Mouse (Mus musculus) midbrain, embryonic 11.5 days (tissue): ENCODE measurements around the gene Cep19. TPM values are rescaled to one million over a fixed set of nuclear protein-coding genes. Genes with fewer than 3 reads are reported as not detected.
"Not testable (repeated sequence)": the region's sequence is repeated elsewhere in the genome, so short reads cannot be mapped to it uniquely, and the experiment has no call there.

Experiments used
- ATAC-seq: fragments of 200-750 bp; cut with Nextera tagmentation; 2 replicates; pipeline ENCODE4 v1.8.0; 2017; ENCODE audit warnings: moderate TSS enrichment, moderate library complexity; ENCODE audit not compliant: low FRiP score
- DNase-seq: peaks from one replicate; pipeline ENCODE4 v3.0.0; 2015; ENCODE audit warnings: low spot score; ENCODE audit errors: missing footprints
- H3K27ac ChIP-seq: fragments of 300-500 bp; sonication (generic); 2 replicates; pipeline ENCODE4 v1.5.1; 2014; ENCODE audit warnings: low read depth, low read length
- H3K27me3 ChIP-seq: fragments of 300-500 bp; sonication (generic); 2 replicates; pipeline ENCODE4 v1.6.1; 2014; ENCODE audit warnings: mild to moderate bottlenecking, low read length, moderate library complexity, mixed read lengths; ENCODE audit not compliant: control insufficient read depth, insufficient read depth
- H3K36me3 ChIP-seq: fragments of 300-500 bp; sonication (generic); 2 replicates; pipeline ENCODE4 v1.6.1; 2014; ENCODE audit warnings: mild to moderate bottlenecking, low read length, moderate library complexity, mixed read lengths; ENCODE audit not compliant: control insufficient read depth, insufficient read depth
- H3K4me1 ChIP-seq: fragments of 300-500 bp; sonication (generic); 2 replicates; pipeline ENCODE4 v1.6.1; 2014; ENCODE audit warnings: low read length; ENCODE audit not compliant: control insufficient read depth, insufficient read depth
- H3K4me2 ChIP-seq: fragments of 300-500 bp; sonication (generic); 2 replicates; pipeline ENCODE4 v1.6.1; 2014; ENCODE audit warnings: mild to moderate bottlenecking, moderate library complexity
- H3K4me3 ChIP-seq: fragments of 300-500 bp; sonication (generic); 2 replicates; pipeline ENCODE4 v1.5.1; 2014; ENCODE audit warnings: low read depth, low read length
- H3K9ac ChIP-seq: fragments of 300-500 bp; sonication (generic); 2 replicates; pipeline ENCODE4 v1.6.1; 2014; ENCODE audit warnings: low read length
- H3K9me3 ChIP-seq: fragments of 300-500 bp; sonication (generic); 2 replicates; pipeline ENCODE4 v1.6.1; 2016; ENCODE audit warnings: low read length; ENCODE audit not compliant: control insufficient read depth
- WGBS: fragments of 180-500 bp; shearing (Covaris S2); extraction: QIAGEN DNeasy Blood & Tissue Kit; methylation state at CpG from one replicate; pipeline ENCODE4 v1.1.7; 2014; 5-methylcytosine and 5-hydroxymethylcytosine counted together
- polyA plus RNA-seq: library from polyadenylated mRNA; unstranded; fragments of >200 nt; fragmentation: Nextera tagmentation; extraction: Ambion mirVana; gene quantifications from 2 replicates; pipeline ENCODE4 v1.2.1, GENCODE M21; 2014

Gene Cep19
- 51.7 and 56.5 TPM in 2 replicates for polyA plus RNA-seq

DNA sequence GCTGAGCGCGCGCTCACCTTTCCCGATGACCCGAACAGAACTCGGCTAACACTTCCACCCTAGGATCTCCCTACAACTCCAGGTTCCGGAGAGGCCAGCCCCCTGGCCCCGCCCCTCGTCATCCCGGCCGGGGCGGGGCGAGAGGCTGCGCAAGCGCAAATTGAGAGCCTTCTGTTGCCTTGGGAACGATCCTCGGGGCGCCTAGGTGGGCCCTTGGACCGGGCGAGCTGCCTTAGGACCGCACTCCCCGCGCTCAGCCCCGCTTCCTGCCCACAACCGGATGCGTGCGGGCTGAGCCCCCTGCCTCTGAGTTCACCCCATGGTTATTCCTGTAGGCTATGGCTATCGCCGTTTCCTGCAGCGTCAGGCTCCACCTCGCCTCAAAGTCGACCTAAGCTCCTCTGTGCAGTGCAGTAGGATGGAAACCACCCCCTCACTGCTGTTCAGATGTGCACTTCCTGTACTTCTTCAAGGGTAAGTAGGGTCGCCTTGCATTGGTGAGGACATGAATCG is at the start of gene Cep19, which contains the start of gene Pigx:
TSS of gene Cep19 (plus strand) at position 163 of the 513 bp plus-strand sequence.
TSS of gene Pigx (minus strand) at position 103 of the 513 bp plus-strand sequence.
- Histone ChIP-seq H3K9ac (peak within 1 kb of the TSS; percentile 94), H3K36me3 (peaks cover 7% of the 10 kb centered on the region), H3K4me3 (peak within 1 kb of the TSS; percentile 89), H3K9me3 (no peaks in the 10 kb centered on the region), H3K4me1 (peaks cover 10% of the 10 kb centered on the region; the same call in 1 of the 2 replicates), H3K4me2 (peak within 1 kb of the TSS; percentile 80), H3K27ac (peak within 1 kb of the TSS; percentile 63), H3K27me3 (no peaks in the 10 kb centered on the region)
- under 1% methylated on average over 34 of the region's 34 CpGs for WGBS
- ATAC-seq = peak; percentile 99
- peak; percentile 100 for DNase-seq

DNA sequence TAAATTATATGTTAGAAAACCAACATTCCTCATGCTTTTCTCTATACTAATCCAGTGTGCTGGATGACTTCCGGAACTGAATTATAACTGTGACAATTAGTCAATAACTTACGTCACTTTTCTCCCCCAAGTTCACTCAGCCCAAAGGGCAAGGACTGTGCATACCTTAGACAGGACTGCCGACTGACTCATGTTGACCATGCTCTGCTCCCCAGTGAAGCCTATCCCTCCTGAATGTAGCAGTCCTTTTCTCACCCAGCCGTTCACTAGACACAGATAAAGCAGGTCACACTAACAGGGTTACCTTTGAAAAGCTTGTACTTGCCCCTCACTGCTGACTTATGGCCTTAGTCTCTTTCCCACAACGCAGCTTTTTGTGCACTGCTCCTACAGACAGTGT is 40.8 kb upstream of the Cep19 start:
- Histone ChIP-seq H3K4me1 (no peaks in the 10 kb centered on the region), H3K36me3 (no peaks in the 10 kb centered on the region), H3K4me2 (no peak overlapping the region), H3K27ac (no peak overlapping the region), H3K9me3 (no peaks in the 10 kb centered on the region), H3K4me3 (no peak overlapping the region), H3K27me3 (no peaks in the 10 kb centered on the region), H3K9ac (no peak overlapping the region)
- ATAC-seq (no peak), DNase-seq (no peak)
- WGBS = 89% methylated on average over 5 of the region's 5 CpGs

GRCm38 (mm10) chr16:32059840-32060523 is 39.6 kb upstream of the Cep19 start:
- 90% methylated on average over 6 of the region's 6 CpGs for WGBS
- Histone ChIP-seq H3K27ac (no peak overlapping the region), H3K4me2 (no peak overlapping the region), H3K9me3 (no peaks in the 10 kb centered on the region), H3K9ac (no peak overlapping the region), H3K36me3 (no peaks in the 10 kb centered on the region), H3K4me3 (no peak overlapping the region), H3K4me1 (no peaks in the 10 kb centered on the region), H3K27me3 (no peaks in the 10 kb centered on the region)
- no peak for ATAC-seq
- DNase-seq = no peak

DNA sequence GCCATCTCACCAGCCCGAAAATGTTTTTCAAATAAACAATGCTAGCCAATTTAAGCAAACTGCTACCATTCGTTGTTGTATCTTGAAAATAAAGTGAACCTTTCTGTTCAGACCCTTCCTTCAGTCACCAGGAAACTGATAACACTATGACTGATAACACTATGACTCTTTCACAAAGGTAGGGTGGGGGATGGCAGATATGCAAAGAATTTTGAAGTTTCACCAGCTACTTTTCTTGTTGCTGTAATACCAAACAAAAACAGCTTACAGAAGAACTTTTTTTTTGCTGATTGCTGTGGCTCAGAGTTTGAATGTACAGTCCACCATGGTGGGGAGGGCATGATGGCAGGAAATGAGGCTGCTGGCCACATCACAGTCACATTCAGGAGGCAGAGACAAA is 37.4 kb upstream of the Cep19 start:
- Histone ChIP-seq H3K36me3 (no peaks in the 10 kb centered on the region), H3K4me3 (no peak overlapping the region), H3K4me2 (no peak overlapping the region), H3K4me1 (no peaks in the 10 kb centered on the region), H3K9me3 (no peaks in the 10 kb centered on the region), H3K9ac (no peak overlapping the region), H3K27ac (no peak overlapping the region), H3K27me3 (no peaks in the 10 kb centered on the region)
- WGBS = 84% methylated on average over 2 of the region's 2 CpGs
- no peak for ATAC-seq
- DNase-seq = no peak

DNA sequence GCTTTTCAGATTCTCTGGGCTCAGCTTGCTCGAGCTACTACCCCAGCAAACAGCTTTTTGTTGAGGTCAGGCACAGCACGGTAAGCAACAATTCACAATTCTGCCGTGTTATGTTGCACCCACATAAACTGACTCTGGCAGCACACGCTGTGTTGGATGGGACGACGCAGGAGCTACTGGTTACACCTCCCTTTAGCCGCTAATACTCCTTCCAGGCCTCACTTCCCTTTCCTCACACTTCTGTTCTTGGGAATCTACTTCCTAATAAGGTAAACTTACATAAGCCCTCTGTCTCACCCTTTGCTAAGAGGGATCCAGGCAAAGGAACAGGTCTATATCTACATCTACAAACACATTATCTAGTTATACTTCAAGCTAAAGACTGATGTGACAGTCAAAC is 35.7 kb upstream of the Cep19 start:
- Histone ChIP-seq H3K27ac (no peak overlapping the region), H3K4me2 (no peak overlapping the region), H3K9ac (no peak overlapping the region), H3K4me1 (no peaks in the 10 kb centered on the region), H3K4me3 (no peak overlapping the region), H3K36me3 (no peaks in the 10 kb centered on the region), H3K9me3 (no peaks in the 10 kb centered on the region), H3K27me3 (no peaks in the 10 kb centered on the region)
- no peak for DNase-seq
- no peak for ATAC-seq
- WGBS = 89% methylated on average over 7 of the region's 7 CpGs

- 100% methylated on average over 1 of the region's 1 CpGs for WGBS
- DNase-seq (no peak), ATAC-seq (no peak)
Measured at GRCm38 (mm10) chr16:32066899-32067298, 32.7 kb upstream of the Cep19 start.

DNA sequence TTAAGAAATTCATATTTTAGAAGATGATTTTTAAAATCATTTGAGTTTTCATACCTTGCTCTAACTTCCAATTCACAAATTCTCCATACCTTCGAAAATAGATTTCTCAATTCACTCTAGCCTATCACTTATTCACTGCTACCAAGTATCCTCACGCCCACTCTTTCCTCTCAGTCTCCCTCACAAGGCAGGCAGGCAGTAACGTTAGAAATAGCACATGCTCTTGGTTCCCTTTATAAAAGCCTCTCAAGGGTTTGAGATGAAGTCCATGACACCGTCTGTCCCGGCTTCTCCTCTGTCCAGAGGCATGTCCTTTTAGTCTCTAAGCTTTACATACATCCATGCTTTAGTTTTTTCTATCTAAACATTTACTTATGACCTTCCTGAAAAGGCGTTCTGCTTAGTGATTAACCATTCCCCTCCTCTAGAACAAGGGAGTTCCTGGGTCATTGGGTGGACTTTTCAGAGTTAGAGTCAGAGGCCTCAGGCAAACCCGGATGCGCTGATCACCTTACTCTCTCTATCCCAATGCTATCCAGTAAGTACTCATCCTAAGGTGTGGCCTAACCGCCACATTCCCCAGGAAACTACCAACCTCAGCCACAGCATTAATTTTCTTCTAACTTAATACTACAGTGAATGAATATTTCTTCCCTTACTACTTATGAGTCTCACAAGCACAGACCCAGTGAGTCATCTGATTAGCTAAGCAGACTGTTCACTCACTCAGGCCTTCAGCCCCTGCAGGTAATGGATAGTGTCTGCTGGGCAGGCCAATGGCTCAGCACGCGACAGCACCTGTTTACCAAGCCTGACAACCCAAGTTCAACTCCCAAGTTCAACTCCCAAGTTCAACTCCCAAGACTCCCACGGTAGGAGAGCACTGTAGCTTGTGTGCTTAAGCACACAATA is 31.0 kb upstream of the Cep19 start:
- Histone ChIP-seq H3K4me1 (no peaks in the 10 kb centered on the region), H3K27ac (no peak overlapping the region), H3K36me3 (no peaks in the 10 kb centered on the region), H3K4me2 (no peak overlapping the region), H3K4me3 (no peak overlapping the region), H3K27me3 (no peaks in the 10 kb centered on the region), H3K9me3 (no peaks in the 10 kb centered on the region), H3K9ac (no peak overlapping the region)
- DNase-seq = no peak
- no peak for ATAC-seq
- WGBS = 87% methylated on average over 12 of the region's 12 CpGs

More at GRCm38 (mm10) chr16:32066899-32067298, 32.7 kb upstream of the Cep19 start:
- Histone ChIP-seq H3K9ac (no peak overlapping the region), H3K4me1 (no peaks in the 10 kb centered on the region), H3K9me3 (no peaks in the 10 kb centered on the region), H3K36me3 (no peaks in the 10 kb centered on the region), H3K4me3 (no peak overlapping the region), H3K4me2 (no peak overlapping the region), H3K27ac (no peak overlapping the region), H3K27me3 (no peaks in the 10 kb centered on the region)

- not testable (repeated sequence) for DNase-seq, H3K9me3 ChIP-seq, H3K4me1 ChIP-seq, ATAC-seq, H3K4me3 ChIP-seq, H3K27ac ChIP-seq, H3K4me2 ChIP-seq, H3K27me3 ChIP-seq, H3K9ac ChIP-seq, H3K36me3 ChIP-seq
- 81% methylated on average over 4 of the region's 4 CpGs for WGBS
Measured at GRCm38 (mm10) chr16:32070070-32070469, 29.5 kb upstream of the Cep19 start.

DNA sequence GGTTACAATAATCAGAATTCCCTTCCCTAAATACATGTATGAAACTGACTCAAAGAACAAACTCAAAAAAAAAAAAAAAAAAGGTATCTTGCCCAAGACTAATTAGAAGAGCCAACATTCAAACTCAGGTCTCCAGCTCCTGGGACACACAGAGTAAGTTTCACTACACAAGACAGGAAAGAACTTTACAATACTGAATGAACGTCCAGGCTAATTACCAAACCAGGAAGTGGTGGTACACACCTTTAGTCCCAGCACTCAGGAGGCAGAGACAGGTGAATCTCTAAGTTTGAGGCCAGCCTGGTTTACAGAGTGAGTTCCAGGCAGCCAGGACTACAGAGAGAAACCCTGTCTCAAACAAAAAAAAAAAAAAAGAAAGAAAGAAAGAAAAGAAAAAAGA is 23.8 kb upstream of the Cep19 start:
- no peaks in the 10 kb centered on the region for H3K9me3 ChIP-seq
- 73% methylated on average over 1 of the region's 1 CpGs for WGBS
- no peak for DNase-seq
- ATAC-seq = no peak
- H3K27ac ChIP-seq = no peak overlapping the region
- no peaks in the 10 kb centered on the region for H3K36me3 ChIP-seq
- H3K4me2 ChIP-seq = no peak overlapping the region
- H3K9ac ChIP-seq = no peak overlapping the region
- H3K4me3 ChIP-seq = no peak overlapping the region
- H3K27me3 ChIP-seq = no peaks in the 10 kb centered on the region
- peaks cover 10% of the 10 kb centered on the region for H3K4me1 ChIP-seq
